Mouse (Mus musculus): ENCODE results near the gene Plekha8.

Plekha8 gene

DNA sequence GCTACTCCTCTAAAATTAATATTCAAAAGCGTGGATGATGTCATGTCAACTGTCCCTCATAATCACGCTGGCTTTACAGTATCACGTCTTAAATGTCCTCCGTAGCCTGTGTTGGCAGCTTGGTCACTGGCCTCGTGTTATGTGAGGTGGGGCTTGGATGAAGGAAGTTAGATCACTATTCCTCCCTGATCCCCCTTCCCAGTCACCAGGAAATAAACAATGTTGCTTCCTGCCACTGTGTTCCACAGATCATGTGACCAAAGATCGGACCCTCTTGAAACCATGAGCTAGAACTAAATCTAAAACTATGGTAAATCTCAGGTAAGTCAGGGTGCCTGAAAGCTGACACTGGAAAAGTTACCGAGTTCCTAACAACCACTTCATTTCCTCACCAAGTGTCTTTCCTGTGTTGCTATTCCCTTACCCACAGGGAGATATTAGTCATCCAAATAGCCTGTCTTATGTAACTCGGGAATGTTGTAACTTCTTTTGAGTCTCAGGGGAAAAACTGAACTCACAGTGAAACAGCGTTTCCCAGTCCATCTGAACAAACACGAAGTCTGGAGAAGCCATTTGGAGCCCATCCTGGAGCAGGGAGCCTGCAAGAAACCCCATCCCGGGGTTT, 60.7 kb downstream of the Plekha8 start:
- no peak for DNase-seq

DNA sequence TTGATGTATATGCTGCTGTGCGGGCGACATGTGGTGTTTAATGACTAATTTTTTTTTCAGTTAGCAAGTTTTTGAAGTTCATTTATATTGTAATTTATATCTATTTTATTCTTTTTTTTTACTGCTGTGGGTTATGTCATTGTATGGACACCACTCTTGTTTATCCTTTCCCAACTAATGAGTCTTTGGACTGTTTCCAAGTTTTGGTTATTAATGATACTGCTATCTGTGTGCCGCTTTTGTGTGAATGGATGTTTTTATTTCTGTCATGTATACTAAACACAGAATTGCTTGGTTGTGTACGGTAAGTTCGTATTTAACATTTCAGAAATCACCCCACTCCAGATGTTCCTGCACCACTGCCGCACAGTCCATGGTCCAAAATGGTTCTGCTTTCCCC, 63.0 kb downstream of the Plekha8 start:
- no peak for DNase-seq

- DNase-seq = no peak
These were observed 75.0 kb downstream of the Plekha8 start for GRCm38 (mm10) chr6:54669868-54670267.

GRCm38 (mm10) chr6:54672901-54673300, 78.0 kb downstream of the Plekha8 start:
- DNase-seq = no peak

DNA sequence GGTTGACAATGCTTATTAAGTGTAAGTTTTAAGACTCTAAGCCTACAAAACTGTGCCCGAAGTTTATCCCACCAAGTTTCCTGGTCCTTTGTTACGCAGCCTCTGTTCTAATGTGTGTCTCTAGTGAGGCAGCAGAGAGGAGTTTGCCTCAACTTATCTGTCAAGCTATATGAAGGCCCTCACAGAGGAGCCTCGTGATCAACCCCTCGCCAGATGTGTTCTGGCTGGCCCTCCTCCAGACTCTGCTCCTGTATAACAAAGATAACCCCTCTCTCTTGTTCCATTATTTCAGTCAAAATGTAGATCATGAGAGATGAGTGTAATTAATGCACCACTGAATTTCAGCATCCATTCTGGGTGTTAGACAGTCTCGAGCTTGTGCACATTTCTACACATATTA, 84.8 kb downstream of the Plekha8 start:
- no peak for DNase-seq

- peak; percentile 99 for DNase-seq
These were observed 86.2 kb downstream of the Plekha8 start, which contains the start of gene Mturn for GRCm38 (mm10) chr6:54680891-54681745. Gene Mturn (plus strand): TSS chr6:54681624.

DNA sequence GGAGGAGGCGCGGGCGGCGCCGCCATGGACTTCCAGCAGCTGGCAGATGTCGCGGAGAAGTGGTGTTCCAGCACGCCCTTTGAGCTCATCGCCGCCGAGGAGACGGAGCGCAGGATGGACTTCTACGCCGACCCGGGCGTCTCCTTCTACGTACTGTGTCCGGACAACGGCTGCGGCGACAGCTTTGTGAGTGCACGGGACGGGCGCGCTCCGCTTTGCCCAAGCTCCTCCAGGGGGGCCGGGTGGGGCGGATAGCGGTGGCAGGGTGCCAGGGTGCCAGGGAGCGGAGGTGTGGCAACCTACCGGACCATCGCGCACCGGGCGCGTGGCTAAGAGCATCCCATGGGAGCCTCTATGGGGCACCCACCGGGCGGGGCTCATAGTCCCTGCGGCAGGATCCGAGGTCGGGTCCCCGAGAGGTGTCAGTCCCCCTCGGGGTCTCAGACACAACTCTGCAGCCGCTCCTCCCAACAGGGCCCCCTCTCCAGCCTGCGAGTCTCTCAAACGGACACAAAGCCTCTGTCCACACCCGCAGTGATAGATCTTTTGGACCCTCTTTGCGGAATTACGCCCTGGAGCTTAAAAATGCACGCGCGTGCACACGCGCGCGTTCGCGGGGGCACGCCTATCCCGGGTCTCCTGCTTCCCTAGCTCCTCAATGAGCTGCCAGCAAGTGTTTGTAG, 87.0 kb downstream of the Plekha8 start:
- DNase-seq = no peak

DNA sequence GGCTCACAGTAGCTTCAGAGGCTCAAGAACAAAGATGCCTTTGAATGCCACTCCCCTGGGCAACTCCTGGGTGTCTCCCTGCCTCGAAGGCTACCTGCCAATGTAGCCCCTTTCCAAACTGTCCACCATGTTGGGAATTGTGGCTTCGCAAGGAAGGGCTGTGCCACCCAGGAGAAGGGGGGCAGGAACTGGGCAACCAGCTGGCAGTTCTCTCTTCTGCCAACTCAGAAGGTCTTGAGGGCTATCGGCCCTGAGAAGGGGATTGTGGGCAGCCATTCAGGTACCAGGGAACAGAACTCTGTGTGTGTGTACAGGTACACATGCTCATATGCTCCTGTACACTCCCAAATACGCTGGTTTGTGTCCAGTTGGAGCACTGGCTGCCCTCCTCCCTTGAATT, 89.2 kb downstream of the Plekha8 start:
- no peak for DNase-seq

DNA sequence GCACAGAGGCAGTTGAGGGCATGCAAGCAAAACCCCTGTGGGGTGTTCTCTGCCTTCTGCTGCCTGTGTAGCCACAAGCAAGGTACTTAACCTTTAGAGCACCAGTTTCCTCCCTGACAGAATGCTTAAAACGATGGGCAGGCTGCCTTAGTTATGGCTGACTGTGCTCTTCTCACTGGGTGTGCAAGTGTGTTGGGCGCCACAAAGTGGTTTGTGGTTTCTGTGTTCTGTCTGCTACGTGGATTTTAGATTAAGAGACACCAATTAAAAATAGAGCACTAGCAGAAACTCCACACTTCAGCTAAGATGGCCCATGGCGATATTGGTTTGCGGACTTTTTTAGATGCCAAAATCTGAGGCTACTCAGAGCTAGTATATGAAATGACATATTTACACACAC, 90.2 kb downstream of the Plekha8 start:
- DNase-seq = no peak

GRCm38 (mm10) chr6:54685716-54686395, 90.9 kb downstream of the Plekha8 start:
- no peak for DNase-seq

- DNase-seq = no peak
These were observed 92.2 kb downstream of the Plekha8 start for GRCm38 (mm10) chr6:54686946-54687737.

DNA sequence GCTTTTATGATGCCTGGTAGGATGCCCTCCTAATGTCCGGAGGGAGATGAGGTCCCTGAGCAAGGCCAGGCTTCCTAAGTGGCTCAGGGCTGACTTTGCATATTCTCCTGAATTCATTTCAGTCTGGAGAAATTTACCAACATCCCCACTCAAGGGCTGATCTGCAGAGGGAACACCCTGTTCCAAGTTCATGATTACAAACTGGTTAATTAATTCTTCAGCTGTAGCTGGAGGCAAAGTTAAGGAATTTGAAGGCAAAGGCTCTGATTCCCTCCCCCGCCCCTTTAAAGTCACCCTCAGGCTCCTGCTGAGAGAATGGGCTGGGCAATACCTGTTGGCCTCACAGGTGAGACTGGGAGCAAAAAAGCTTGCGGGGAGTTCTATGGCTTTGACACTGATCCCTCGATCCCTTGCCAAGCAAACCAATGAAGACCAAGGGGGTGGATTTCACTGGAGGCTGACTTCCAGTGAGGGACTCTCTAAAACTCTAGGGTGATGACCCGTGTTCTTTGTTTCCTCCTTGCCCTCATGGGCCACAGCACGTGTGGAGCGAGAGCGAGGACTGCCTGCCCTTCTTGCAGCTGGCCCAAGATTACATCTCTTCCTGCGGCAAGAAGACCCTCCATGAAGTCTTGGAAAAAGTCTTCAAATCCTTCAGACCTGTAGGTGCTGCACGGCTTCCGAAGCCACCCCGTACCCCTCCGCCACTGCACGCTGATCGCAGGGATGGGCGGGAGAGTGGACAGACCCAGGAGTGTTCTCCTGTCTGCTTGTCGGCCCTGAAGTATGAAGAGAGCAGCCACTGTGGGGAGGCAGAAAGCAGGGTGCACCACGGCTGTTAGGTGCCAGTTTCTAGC, 93.8 kb downstream of the Plekha8 start:
- DNase-seq = no peak

DNA sequence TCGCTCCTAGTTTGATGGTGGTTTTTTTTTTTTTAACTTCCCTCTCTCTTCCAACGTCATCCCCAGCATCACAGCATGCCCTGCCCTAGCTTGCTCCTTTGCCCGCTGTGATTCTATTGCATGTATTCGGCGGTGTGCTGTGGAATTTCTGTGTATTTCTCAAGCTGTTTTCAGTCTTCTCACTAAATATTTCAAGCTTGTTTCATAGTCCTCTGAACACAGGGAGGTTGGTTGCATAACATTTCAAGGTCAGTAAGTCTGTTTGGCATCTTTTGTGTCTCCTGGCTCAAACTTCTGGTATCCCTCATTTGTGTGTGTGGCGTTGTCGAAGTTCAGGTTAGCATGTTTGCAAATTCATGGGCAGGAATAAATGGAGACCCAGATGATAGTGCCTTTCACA, 94.8 kb downstream of the Plekha8 start:
- DNase-seq = no peak

DNA sequence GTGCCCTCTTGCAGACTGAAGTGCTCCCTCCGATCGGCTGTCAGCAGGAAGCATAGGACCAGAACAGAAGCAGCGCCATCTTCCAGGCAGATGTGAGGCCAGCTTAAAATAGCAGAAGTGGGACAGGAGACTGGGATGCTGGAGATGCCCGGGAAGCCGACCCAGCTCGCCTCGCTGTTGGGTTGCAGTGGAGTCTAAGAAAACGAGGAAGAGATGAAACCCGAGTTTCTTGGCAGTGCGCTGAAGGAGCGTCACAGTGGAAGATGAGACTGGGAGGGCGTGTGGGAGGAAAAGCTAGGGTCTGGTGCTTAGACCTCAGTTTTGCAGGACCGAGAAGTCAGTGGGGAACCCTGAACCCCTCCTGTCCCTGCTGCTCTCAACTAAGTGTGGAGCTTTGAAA, 95.9 kb downstream of the Plekha8 start:
- DNase-seq = no peak

DNA sequence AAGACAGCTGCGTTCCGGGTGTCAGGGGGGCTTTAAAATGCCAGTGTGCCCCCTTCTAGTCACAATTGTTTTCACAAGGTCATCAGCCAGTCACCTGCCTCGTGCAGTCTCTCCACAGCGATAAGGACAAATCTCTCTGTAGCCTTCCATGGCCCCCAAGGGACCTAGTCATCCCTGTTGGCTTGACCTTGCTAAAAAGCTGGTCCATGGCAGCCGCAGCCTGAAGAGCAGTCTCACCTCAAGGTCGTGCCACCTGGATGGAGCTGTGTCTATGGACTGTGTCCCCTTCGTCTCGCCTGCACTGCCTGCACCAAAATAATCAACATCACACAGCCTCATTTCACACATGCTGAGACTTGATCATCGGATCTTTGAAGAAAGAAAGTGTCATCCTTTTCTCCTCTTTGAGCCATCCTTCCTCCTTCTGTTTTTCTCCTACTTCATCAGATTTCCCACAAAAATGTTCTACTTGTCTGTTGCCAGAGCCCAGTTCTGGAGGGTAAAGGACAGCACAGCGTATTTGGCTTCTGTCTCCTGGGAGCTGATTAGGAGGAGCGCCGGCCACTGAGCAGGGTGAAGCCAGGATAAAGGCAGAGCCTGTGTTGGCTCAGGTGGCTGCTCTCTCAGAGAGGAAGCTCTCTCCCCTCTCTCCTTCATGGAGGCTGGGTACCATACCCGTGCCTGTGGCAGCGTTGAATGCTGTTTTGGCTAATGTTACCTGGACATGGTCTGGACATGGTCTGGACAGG, 96.6 kb downstream of the Plekha8 start:
- DNase-seq = no peak

DNA sequence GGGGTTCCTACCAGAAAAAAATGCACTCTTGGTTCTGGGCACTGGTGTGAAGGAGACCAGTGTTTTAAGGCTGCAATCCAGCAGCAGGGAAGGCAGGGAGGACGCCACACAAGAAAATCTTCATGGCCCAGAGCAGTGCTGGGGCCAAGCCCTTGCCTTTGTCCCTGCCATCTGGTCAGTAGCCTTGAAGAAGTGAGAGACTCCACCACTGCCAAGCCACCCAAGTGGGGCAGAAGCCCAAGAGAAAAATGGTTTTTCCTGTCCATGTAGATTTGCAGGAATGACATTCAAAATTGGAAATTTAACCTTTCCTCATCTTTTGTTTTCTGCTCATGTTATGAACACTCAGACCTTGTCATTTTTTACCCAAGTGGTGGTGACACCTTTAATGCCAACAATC, 97.3 kb downstream of the Plekha8 start:
- DNase-seq = no peak

- DNase-seq = no peak
These were observed 98.4 kb downstream of the Plekha8 start for GRCm38 (mm10) chr6:54693286-54693685.

Measured in right cerebral cortex, postnatal 14 days (tissue).